Mouse (Mus musculus) CH12.LX (cell line): ENCODE data around the gene Acox2.

Source experiments
- E2F4 ChIP-seq: IDR thresholded peaks from 2 replicates; pipeline ENCODE4 v1.6.1; 2011; ENCODE audit warnings: low read depth, low read length, improper control_type of control experiment; ENCODE audit not compliant: insufficient replicate concordance
- EP300 ChIP-seq: IDR thresholded peaks from 2 replicates; pipeline ENCODE4 v1.6.1; 2011; ENCODE audit warnings: low read length, improper control_type of control experiment

GRCm38 (mm10) chr14:8251330-8251885 is 7.7 kb downstream of the Acox2 start:
- no peak for TF ChIP-seq E2F4
- TF ChIP-seq EP300 = no peak
